Mouse (Mus musculus) limb, embryonic 13.5 days (tissue): ENCODE measurements around the gene Selenon. TPM values are rescaled to one million over a fixed set of nuclear protein-coding genes. Genes with fewer than 3 reads are reported as not detected.

ENCODE experiments used
- ATAC-seq: fragments of 200-750 bp; cut with Nextera tagmentation; 2 replicates; pipeline ENCODE4 v1.8.0; 2017; ENCODE audit warnings: low read depth, moderate number of reproducible peaks, moderate TSS enrichment; ENCODE audit not compliant: low FRiP score
- H3K27ac ChIP-seq: fragments of 300-500 bp; sonication (generic); 2 replicates; pipeline ENCODE4 v1.5.1; 2015; ENCODE audit warnings: inconsistent platforms, mild to moderate bottlenecking, moderate library complexity
- H3K27me3 ChIP-seq: fragments of 300-500 bp; sonication (generic); 2 replicates; pipeline ENCODE4 v1.6.1; 2015; ENCODE audit warnings: mild to moderate bottlenecking, inconsistent platforms
- H3K36me3 ChIP-seq: fragments of 300-500 bp; sonication (generic); 2 replicates; pipeline ENCODE4 v1.6.1; 2015; ENCODE audit warnings: inconsistent platforms, mild to moderate bottlenecking, moderate library complexity
- H3K4me1 ChIP-seq: fragments of 300-500 bp; sonication (generic); 2 replicates; pipeline ENCODE4 v1.6.1; 2015; ENCODE audit warnings: inconsistent platforms
- H3K4me2 ChIP-seq: fragments of 300-500 bp; sonication (generic); replicated peaks from 2 replicates; pipeline ENCODE4 v1.6.1; 2015; ENCODE audit warnings: inconsistent platforms, mild to moderate bottlenecking, moderate library complexity
- H3K4me3 ChIP-seq: fragments of 300-500 bp; sonication (generic); 2 replicates; pipeline ENCODE4 v1.5.1; 2015; ENCODE audit warnings: moderate library complexity, mild to moderate bottlenecking, inconsistent platforms
- H3K9ac ChIP-seq: fragments of 300-500 bp; sonication (generic); 2 replicates; pipeline ENCODE4 v1.6.1; 2015; ENCODE audit warnings: mild to moderate bottlenecking, inconsistent platforms
- H3K9me3 ChIP-seq: fragments of 300-500 bp; sonication (generic); 2 replicates; pipeline ENCODE4 v1.6.1; 2016; ENCODE audit warnings: inconsistent platforms
- WGBS: fragments of 180-500 bp; shearing (Covaris S2); methylation state at CpG from one replicate; pipeline ENCODE4 v1.1.7; 2015; 5-methylcytosine and 5-hydroxymethylcytosine counted together
- polyA plus RNA-seq: library from polyadenylated mRNA; unstranded; fragments of >200 nt; fragmentation: Nextera tagmentation; extraction: Ambion mirVana; gene quantifications from 2 replicates; pipeline ENCODE4 v1.2.1, GENCODE M21; 2015

Gene Selenon
- polyA plus RNA-seq: 15.2 and 16.3 TPM in 2 replicates

DNA sequence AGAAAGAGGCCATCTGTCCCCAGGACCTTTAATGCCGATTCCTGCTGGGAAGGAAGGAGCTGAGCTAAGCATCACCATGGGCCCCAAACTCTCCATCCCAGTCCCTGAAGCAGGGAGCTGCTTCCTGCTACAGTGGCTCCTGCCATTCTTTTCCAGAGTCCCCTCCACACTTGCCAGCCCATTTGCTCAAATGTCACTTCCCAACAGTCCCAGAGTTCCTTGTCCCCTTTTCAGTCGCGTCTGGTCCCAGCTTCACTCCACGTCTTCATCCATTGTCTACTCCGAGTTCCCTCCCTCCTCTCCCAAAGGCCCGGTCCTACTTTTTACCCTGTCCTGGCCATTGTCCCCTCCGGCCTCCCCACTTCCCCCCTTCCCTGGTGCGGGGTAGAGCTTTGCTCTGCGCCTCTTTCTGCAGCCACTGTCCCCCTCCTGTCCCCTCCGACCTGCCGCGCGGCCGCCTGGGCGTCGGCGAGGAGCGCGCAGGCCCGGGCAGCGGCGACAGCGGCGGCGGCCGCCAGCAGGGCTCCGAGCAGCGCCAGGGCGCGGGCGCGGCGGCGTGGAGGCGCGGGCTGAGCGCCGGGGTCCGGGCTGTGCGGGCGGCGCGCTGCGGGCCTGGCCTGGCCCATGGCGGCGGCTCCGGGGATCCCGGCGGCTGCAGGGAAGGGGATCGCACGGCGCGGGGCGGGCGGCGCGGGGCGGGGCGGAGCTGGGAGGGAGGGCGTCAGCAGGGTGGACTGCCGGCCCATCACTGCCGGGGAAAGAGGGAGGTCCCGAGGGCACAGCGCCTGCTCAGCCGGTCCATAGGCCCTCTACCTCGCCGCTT is at the start of gene Selenon:
Gene Selenon, minus strand, starts transcription at position 673 of the 823 bp plus-strand sequence.
- peaks cover 42% of the 10 kb centered on the region for H3K36me3 ChIP-seq
- peaks cover 34% of the 10 kb centered on the region for H3K4me1 ChIP-seq
- H3K9me3 ChIP-seq: peaks cover 12% of the 10 kb centered on the region
- WGBS: 1% methylated on average over 41 of the region's 67 CpGs
- H3K4me3 ChIP-seq: peak within 1 kb of the TSS; percentile 77
- peak; percentile 88 for ATAC-seq
- H3K27ac ChIP-seq: peak within 1 kb of the TSS; percentile 67
- no peaks in the 10 kb centered on the region for H3K27me3 ChIP-seq
- H3K9ac ChIP-seq: peak within 1 kb of the TSS; percentile 96
- H3K4me2 ChIP-seq: peak within 1 kb of the TSS; percentile 76

DNA sequence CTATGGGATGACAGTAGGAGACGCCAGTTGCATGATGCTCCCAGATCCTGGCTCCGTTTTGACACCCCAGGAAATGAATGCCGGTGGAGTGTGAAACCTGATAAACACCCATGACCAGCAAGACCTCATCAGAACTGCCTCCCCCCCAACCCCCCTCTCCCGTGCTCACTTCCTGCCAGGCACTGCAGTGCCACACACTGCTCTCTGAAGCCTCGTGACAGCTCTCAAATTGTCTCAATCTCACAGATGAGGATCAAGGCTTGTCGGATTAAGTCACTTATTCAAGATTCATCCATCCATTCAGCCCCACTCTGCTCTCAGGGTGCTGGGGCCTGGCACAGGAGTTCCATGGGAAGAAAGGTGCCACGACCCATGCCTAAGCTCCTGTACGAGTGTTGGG is 49.4 kb upstream of the Selenon start:
- Histone ChIP-seq H3K9me3 (no peaks in the 10 kb centered on the region), H3K4me3 (no peak overlapping the region), H3K4me2 (no peak overlapping the region), H3K27ac (no peak overlapping the region), H3K27me3 (no peaks in the 10 kb centered on the region), H3K4me1 (peaks cover 32% of the 10 kb centered on the region), H3K36me3 (no peaks in the 10 kb centered on the region), H3K9ac (no peak overlapping the region)
- no peak for ATAC-seq
- 46% methylated on average over 8 of the region's 8 CpGs for WGBS

DNA sequence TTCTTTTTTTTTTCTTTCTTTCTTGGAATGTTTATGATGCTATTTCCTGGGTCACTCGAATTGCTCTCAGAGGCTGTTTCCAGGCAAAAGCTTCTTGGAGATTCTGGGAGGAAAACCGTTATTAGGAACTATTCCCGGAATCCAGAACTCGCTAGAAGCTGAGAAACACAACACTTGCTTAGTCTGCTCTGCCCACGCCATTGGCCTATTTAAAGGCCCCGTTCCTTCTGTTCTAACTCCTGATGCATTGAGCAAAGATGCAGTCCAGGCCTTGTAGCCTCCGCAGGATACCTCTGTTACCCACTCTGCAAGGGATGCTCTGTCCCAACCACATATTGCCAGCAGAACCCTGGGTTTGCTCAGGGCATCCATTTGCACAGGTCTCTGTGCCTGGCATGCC is 48.8 kb upstream of the Selenon start:
- no peak overlapping the region for H3K9ac ChIP-seq
- H3K27me3 ChIP-seq: no peaks in the 10 kb centered on the region
- H3K4me2 ChIP-seq: no peak overlapping the region
- no peaks in the 10 kb centered on the region for H3K36me3 ChIP-seq
- WGBS: 62% methylated on average over 7 of the region's 7 CpGs
- no peak for ATAC-seq
- H3K4me3 ChIP-seq: no peak overlapping the region
- peaks cover 29% of the 10 kb centered on the region for H3K4me1 ChIP-seq
- H3K27ac ChIP-seq: no peak overlapping the region
- H3K9me3 ChIP-seq: no peaks in the 10 kb centered on the region

DNA sequence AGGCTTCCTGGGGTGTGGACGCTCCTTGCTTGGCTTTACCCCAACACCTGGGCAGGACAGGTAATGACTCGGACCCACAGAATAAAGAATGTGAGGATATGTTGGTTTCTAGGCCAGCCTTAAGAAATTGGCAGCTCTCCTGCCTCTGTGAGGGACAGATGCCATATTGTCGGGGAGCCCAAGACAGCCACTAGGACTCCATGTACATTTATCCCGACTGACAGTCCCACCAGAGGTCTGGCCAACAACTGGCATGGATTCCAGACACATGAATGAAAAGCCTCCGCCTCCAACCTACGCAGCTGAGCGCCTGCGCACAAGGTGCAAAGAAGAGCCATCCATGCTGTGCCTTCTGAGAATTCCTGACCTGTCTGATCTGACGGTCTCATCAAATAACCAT is 48.1 kb upstream of the Selenon start:
- Histone ChIP-seq H3K9me3 (no peaks in the 10 kb centered on the region), H3K4me3 (no peak overlapping the region), H3K4me1 (peaks cover 28% of the 10 kb centered on the region), H3K27me3 (no peaks in the 10 kb centered on the region), H3K4me2 (no peak overlapping the region), H3K9ac (no peak overlapping the region), H3K27ac (no peak overlapping the region), H3K36me3 (no peaks in the 10 kb centered on the region)
- no peak for ATAC-seq
- 89% methylated on average over 9 of the region's 9 CpGs for WGBS

DNA sequence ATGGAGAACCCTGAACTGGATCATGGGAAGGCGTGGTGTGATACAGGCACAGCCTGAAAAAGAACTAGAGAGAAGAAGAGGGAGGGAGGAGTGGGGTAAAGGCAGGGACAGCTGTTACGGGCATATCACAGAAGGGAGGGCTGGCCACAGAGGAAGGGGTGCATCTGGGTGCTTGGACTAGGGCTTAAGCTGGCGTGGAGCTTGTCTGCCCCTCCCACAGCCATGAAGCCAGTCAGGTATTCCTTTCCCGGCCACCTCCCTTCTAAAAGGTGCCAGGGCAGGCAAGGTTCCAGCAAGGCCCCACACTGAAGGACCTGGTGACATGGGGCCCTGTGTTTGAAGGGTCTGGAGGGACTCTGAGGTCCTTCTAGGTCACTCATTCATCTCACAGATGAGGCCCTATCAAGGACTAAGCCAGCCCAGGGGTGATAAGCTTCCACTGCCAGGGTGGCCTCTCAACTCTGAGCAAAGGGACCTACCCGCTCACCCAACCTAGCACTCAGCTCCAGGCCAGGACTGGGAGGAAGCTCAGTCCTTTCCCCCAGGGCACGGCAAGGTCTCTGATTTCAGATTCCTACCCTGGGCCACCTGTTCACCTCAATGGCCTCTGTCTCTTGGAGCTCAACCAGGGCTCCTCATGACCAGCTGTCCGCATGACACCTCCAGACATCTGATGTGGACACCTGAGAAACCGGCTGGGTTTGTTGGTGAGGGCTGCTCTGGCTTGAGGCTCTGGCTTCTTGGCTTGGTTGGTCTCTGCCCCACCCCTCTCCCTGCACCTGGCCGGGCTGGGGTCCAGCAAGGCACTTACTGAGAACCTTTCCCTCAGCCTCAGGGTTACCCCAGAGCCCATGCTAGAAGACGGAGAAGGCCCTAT is 45.1 kb upstream of the Selenon start:
- H3K9me3 ChIP-seq: no peaks in the 10 kb centered on the region
- no peak overlapping the region for H3K4me3 ChIP-seq
- ATAC-seq: no peak
- no peaks in the 10 kb centered on the region for H3K36me3 ChIP-seq
- no peak overlapping the region for H3K9ac ChIP-seq
- H3K4me2 ChIP-seq: no peak overlapping the region
- peaks cover 27% of the 10 kb centered on the region for H3K4me1 ChIP-seq
- 73% methylated on average over 10 of the region's 10 CpGs for WGBS
- no peak overlapping the region for H3K27ac ChIP-seq
- H3K27me3 ChIP-seq: no peaks in the 10 kb centered on the region

DNA sequence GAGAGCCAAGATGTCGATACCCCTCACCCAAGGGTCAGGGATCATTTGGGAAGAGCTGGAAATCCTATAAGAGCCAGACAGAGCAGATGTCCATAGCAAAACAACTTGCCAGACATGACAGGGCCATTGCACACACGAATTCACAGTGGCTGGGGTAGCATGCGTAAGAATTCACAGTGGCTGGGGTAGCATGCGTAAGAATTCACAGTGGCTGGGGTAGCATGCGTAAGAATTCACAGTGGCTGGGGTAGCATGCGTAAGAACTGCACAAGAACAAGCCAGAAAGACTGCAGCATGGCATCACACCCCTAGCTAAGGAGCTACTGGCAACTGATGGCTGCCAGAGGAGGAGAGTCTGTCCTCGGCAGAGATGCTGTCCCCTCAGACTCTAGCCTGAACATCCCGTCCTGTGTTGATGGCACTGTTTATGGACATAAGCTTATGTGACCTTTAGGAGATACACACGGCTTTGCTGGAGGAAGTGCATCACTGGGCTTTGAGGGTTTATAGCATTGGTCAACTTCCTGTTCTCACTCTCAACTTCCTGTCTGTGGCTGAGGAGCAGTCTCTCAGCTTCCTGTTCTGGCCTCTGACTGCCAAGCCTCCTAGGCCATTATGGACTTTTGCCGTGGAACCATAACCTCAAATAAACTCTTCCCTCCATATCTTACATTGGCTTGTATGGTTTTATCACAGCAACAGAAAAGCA is 42.9 kb upstream of the Selenon start:
- H3K4me1 ChIP-seq: peaks cover 27% of the 10 kb centered on the region
- H3K27ac ChIP-seq: no peak overlapping the region
- H3K27me3 ChIP-seq: no peaks in the 10 kb centered on the region
- H3K4me3 ChIP-seq: no peak overlapping the region
- no peaks in the 10 kb centered on the region for H3K36me3 ChIP-seq
- no peak overlapping the region for H3K9ac ChIP-seq
- H3K9me3 ChIP-seq: no peaks in the 10 kb centered on the region
- no peak overlapping the region for H3K4me2 ChIP-seq
- ATAC-seq: no peak
- 89% methylated on average over 10 of the region's 10 CpGs for WGBS

DNA sequence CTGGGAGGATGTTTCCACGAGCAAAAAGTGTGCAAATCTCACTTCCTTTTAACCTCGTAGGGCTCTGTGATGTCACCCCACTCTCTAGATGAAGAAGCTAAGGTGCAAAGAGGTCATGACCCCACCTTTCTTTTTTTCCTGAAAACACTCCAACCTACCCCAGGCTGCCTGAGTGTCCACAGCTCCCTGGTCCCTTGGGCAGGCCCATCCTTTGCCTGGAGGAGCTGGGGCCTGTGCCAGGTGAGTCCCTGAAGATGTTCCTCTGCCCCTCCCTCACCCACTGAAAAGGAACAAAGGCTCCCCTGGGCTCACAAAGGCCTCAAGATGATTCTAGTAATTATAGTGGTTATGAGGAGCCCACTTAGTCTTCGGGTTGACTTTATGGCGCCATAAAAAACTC is 40.5 kb upstream of the Selenon start:
- Histone ChIP-seq H3K4me1 (peaks cover 24% of the 10 kb centered on the region), H3K4me2 (no peak overlapping the region), H3K27me3 (no peaks in the 10 kb centered on the region), H3K9ac (no peak overlapping the region), H3K4me3 (no peak overlapping the region), H3K36me3 (no peaks in the 10 kb centered on the region), H3K27ac (no peak overlapping the region; the same call in 1 of the 2 replicates), H3K9me3 (no peaks in the 10 kb centered on the region)
- no peak for ATAC-seq
- WGBS: 36% methylated on average over 4 of the region's 4 CpGs

DNA sequence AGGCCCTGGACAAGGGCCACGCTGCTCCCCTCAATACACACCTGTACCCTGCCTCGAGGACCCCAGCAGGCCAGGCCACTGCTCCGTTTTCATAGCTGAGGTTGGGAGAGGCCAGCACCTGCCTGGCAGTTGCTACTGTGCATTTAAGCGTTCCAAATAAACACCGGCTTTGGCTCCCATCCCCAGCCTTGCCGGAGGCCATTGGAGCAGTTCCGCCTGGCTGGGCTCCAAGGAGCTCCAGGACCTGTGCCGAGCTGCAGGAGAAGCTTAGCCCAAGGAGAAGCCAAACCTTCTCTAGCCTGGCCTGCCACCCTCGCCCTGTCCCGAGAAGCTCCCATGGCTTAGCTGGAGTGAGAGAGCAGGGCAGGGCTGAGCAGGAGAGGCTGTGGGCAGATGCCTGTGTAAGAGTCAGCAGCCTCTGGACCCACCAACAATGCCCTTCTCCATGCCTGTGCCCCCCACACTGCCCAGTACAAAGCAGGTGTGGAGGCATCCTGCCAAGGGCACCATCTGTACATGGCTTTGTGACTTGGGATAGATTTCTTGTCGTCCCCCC is 39.6 kb upstream of the Selenon start:
- Histone ChIP-seq H3K4me1 (peaks cover 26% of the 10 kb centered on the region), H3K9me3 (no peaks in the 10 kb centered on the region), H3K36me3 (no peaks in the 10 kb centered on the region), H3K9ac (no peak overlapping the region), H3K27ac (peak overlapping the region; percentile 63; the same call in 1 of the 2 replicates), H3K27me3 (no peaks in the 10 kb centered on the region), H3K4me3 (no peak overlapping the region), H3K4me2 (peak overlapping the region; percentile 11; the same call in 1 of the 2 replicates)
- ATAC-seq: peak; percentile 48; the same call in 1 of the 2 replicates
- 50% methylated on average over 11 of the region's 11 CpGs for WGBS

DNA sequence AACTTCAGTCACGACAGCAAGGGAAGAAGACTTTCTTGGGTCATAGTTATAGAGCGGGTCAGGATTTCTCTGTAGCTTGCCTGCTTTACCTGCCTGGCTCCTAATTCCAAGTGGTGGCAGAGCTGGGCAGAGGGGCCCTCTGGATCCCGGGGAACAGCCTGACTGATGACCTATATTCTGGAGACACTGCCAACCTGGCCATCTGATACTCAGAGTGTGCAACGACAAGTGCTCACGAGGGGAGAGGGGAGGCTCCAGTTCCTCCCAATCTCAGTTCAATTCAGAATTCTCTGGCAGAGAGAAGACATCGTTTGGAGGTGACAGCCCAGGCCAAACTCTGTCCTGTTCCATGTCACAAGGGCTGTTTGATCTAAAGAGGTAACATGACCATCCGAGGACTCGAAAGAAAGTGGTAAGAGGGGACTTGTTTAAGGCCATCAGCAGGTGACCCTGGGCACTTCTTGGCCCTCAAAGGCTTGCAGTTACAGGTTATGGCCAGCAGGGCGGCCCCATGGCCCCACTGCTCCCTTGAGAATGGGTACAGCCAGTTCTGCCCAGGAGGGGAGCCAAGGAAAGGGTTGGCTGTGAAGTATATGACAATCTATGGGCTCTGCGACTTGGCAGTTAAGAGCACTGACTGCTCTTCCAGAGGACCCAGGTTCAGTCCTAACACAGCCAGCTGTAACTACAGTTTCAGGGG is 38.4 kb upstream of the Selenon start:
- Histone ChIP-seq H3K27ac (no peak overlapping the region), H3K4me1 (peaks cover 26% of the 10 kb centered on the region), H3K4me3 (no peak overlapping the region), H3K36me3 (no peaks in the 10 kb centered on the region), H3K4me2 (no peak overlapping the region), H3K9ac (no peak overlapping the region), H3K27me3 (no peaks in the 10 kb centered on the region), H3K9me3 (no peaks in the 10 kb centered on the region)
- WGBS: 81% methylated on average over 10 of the region's 10 CpGs
- ATAC-seq: no peak

DNA sequence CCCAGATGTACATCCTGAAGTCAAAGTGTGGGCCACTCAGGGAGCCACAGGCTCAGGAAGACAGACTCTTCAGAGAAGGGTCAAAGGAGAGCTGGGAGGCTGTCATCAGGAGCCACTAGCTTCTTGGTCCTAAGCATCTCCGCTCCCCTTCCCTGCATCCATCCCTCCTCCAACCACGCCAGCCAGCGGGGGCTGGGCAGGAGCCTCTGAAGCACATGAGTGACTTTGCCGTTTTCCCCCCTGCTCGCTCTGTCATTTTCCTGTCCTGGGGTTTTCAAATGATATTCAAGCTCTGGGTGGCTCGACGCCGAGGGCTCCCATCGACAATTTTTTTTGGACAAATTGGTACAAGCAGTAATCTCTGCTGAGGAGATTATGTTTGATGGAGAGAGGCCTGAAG is 37.8 kb upstream of the Selenon start:
- Histone ChIP-seq H3K27me3 (no peaks in the 10 kb centered on the region), H3K9me3 (no peaks in the 10 kb centered on the region), H3K4me2 (no peak overlapping the region), H3K4me1 (peaks cover 26% of the 10 kb centered on the region), H3K27ac (no peak overlapping the region), H3K9ac (no peak overlapping the region), H3K36me3 (no peaks in the 10 kb centered on the region), H3K4me3 (no peak overlapping the region)
- 85% methylated on average over 9 of the region's 9 CpGs for WGBS
- no peak for ATAC-seq

DNA sequence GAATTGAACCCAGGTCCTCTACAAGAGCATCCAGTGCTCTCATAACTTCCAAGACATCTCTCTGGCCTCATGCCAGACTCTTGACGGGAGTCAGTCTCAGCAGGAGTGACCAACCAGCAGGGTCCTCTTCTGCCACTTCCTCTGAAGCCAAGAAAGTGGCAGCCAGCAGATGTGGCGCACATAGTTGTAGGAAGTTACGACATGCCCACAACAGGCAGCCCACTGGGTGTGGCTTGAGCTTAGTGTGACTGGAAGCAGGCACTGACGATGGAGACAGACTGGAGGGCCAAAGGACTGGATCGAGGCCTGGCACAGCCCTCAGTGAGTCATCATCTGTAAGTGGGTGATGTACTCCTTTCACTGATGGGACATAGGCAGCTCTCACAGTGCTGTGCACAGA is 37.0 kb upstream of the Selenon start:
- Histone ChIP-seq H3K36me3 (no peaks in the 10 kb centered on the region), H3K27me3 (no peaks in the 10 kb centered on the region), H3K4me3 (no peak overlapping the region), H3K4me2 (no peak overlapping the region), H3K27ac (no peak overlapping the region), H3K9ac (no peak overlapping the region), H3K9me3 (no peaks in the 10 kb centered on the region), H3K4me1 (peaks cover 26% of the 10 kb centered on the region)
- WGBS: 85% methylated on average over 5 of the region's 5 CpGs
- no peak for ATAC-seq
